Mouse (Mus musculus) hindbrain, embryonic 15.5 days (tissue): Measurements from ENCODE around the gene Trpm5. TPM values are rescaled to one million over a fixed set of nuclear protein-coding genes. Genes with fewer than 3 reads are reported as not detected.

Experiments
- ATAC-seq: fragments of 200-750 bp; cut with Nextera tagmentation; 2 replicates; pipeline ENCODE4 v1.8.0; 2017; ENCODE audit warnings: low read depth, moderate number of reproducible peaks, moderate TSS enrichment; ENCODE audit not compliant: low FRiP score
- H3K27ac ChIP-seq: fragments of 300-500 bp; sonication (generic); replicated peaks from 2 replicates; pipeline ENCODE4 v1.5.1; 2015; ENCODE audit warnings: mild to moderate bottlenecking, inconsistent platforms
- H3K27me3 ChIP-seq: fragments of 300-500 bp; sonication (generic); 2 replicates; pipeline ENCODE4 v1.6.1; 2015; ENCODE audit warnings: control low read depth, inconsistent platforms
- H3K36me3 ChIP-seq: fragments of 300-500 bp; sonication (generic); 2 replicates; pipeline ENCODE4 v1.6.1; 2015; ENCODE audit warnings: control low read depth, inconsistent platforms
- H3K4me1 ChIP-seq: fragments of 300-500 bp; sonication (generic); replicated peaks from 2 replicates; pipeline ENCODE4 v1.6.1; 2015; ENCODE audit warnings: control low read depth, inconsistent platforms
- H3K4me2 ChIP-seq: fragments of 300-500 bp; sonication (generic); 2 replicates; pipeline ENCODE4 v1.6.1; 2015; ENCODE audit warnings: moderate library complexity, mild to moderate bottlenecking, inconsistent platforms
- H3K4me3 ChIP-seq: fragments of 300-500 bp; sonication (generic); 2 replicates; pipeline ENCODE4 v1.5.1; 2015; ENCODE audit warnings: mild to moderate bottlenecking, inconsistent platforms
- H3K9ac ChIP-seq: fragments of 300-500 bp; sonication (generic); 2 replicates; pipeline ENCODE4 v1.6.1; 2015; ENCODE audit warnings: inconsistent platforms
- H3K9me3 ChIP-seq: fragments of 300-500 bp; sonication (generic); 2 replicates; pipeline ENCODE4 v1.6.1; 2016; ENCODE audit warnings: control low read depth, inconsistent platforms
- WGBS: fragments of 180-500 bp; shearing (Covaris S2); methylation state at CpG from one replicate; pipeline ENCODE4 v1.1.7; 2015; 5-methylcytosine and 5-hydroxymethylcytosine counted together
- polyA plus RNA-seq: library from polyadenylated mRNA; unstranded; fragments of >200 nt; fragmentation: Nextera tagmentation; extraction: Ambion mirVana; gene quantifications from 2 replicates; pipeline ENCODE4 v1.2.1, GENCODE M21; 2015

Gene Trpm5
- polyA plus RNA-seq, 1 experiment from 2014 or later: 2.7 TPM

DNA sequence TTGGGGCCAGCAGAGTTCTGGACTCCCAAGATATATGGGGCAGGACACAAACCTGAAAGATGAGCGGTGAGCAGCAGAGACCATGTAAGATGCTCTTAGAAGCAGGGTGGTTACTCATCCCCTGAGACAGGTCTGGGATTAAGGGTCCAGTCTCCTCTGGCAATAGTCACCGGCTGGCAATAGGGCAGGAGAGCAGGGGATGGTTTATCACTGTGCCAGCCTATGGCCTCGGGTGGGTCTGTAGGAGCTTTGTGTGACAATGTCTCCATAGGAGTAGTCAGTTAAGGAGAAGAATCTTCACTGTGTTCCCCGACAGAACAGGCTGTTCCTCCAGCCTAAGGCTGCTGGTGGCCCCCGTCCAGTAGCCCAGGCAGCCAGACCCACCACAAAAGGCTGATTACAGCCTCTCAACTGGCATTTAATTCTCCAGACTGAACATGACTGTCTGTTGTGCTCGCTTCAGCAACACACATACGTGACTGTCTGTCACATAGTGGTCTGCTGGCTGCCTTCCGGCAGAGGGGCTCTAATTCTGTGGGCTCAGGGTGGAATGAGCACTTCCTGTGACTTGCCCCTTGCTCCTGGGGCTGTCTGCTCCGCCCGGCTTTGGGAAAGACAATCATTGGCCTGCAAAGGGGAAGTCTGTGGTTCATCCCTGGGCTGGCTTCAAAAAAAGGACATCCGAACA is 38.8 kb downstream of the Trpm5 start:
- Histone ChIP-seq H3K4me3 (peak overlapping the region; percentile 6), H3K27me3 (no peaks in the 10 kb centered on the region), H3K27ac (peak overlapping the region; percentile 14), H3K9ac (no peak overlapping the region), H3K9me3 (no peaks in the 10 kb centered on the region), H3K36me3 (no peaks in the 10 kb centered on the region), H3K4me1 (peaks cover 74% of the 10 kb centered on the region), H3K4me2 (peak overlapping the region; percentile 71)
- 70% methylated on average over 11 of the region's 11 CpGs for WGBS
- no peak for ATAC-seq

GRCm38 (mm10) chr7:143055001-143055400 is 39.4 kb downstream of the Trpm5 start:
- H3K4me2 ChIP-seq: peak overlapping the region; percentile 71
- ATAC-seq: no peak
- H3K27me3 ChIP-seq: no peaks in the 10 kb centered on the region
- 90% methylated on average over 3 of the region's 3 CpGs for WGBS
- no peaks in the 10 kb centered on the region for H3K9me3 ChIP-seq
- peak overlapping the region; percentile 90 for H3K4me3 ChIP-seq
- H3K4me1 ChIP-seq: peaks cover 71% of the 10 kb centered on the region
- no peak overlapping the region for H3K27ac ChIP-seq
- no peaks in the 10 kb centered on the region for H3K36me3 ChIP-seq
- peak overlapping the region; percentile 95; the same call in 1 of the 2 replicates for H3K9ac ChIP-seq

DNA sequence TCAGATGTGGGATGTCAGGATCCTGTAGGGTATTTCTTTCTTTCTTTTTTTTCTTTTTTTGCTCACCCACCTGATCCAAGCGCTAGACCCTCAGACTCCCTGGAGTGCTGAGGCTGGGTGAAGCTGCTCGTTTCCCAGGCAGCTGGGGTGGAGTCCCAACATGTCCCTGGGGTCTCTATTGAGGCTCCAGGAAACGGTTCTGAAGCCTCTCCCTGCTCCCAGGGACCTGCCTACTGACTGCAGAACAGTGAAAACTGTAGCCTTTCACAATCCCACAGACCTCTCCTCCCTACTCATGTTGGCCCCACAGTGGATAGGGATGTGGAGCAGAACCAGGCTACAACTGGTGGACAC is 39.9 kb downstream of the Trpm5 start:
- 0 out of 2 replicates have a peak overlapping the region, but pooled peaks have one; percentile 16 for H3K27ac ChIP-seq

GRCm38 (mm10) chr7:143053961-143054611 is 40.4 kb downstream of the Trpm5 start:
- H3K27ac ChIP-seq: peak overlapping the region; percentile 86; the same call in 1 of the 2 replicates

More for the DNA sequence above, 39.9 kb downstream of the Trpm5 start:
- Histone ChIP-seq H3K4me2 (peak overlapping the region; percentile 71), H3K4me3 (peak overlapping the region; percentile 90), H3K9ac (peak overlapping the region; percentile 95), H3K9me3 (no peaks in the 10 kb centered on the region), H3K27me3 (no peaks in the 10 kb centered on the region), H3K4me1 (peaks cover 69% of the 10 kb centered on the region), H3K36me3 (no peaks in the 10 kb centered on the region)
- 32% methylated on average over 3 of the region's 3 CpGs for WGBS
- ATAC-seq: no peak

GRCm38 (mm10) chr7:143053008-143053899 is 41.2 kb downstream of the Trpm5 start:
- Histone ChIP-seq H3K9me3 (no peaks in the 10 kb centered on the region), H3K9ac (peak overlapping the region; percentile 95), H3K4me1 (peaks cover 56% of the 10 kb centered on the region), H3K27ac (peak overlapping the region; percentile 86), H3K4me3 (peak overlapping the region; percentile 90), H3K4me2 (peak overlapping the region; percentile 71), H3K36me3 (no peaks in the 10 kb centered on the region), H3K27me3 (no peaks in the 10 kb centered on the region)
- ATAC-seq: peak; percentile 78
- under 1% methylated on average over 46 of the region's 46 CpGs for WGBS

More at GRCm38 (mm10) chr7:143053961-143054611, 40.4 kb downstream of the Trpm5 start:
- Histone ChIP-seq H3K36me3 (no peaks in the 10 kb centered on the region), H3K9ac (peak overlapping the region; percentile 95), H3K4me3 (peak overlapping the region; percentile 90), H3K9me3 (no peaks in the 10 kb centered on the region), H3K4me2 (peak overlapping the region; percentile 71), H3K27me3 (no peaks in the 10 kb centered on the region), H3K4me1 (peaks cover 65% of the 10 kb centered on the region)
- peak; percentile 46; the same call in 1 of the 2 replicates for ATAC-seq
- 59% methylated on average over 11 of the region's 11 CpGs for WGBS

DNA sequence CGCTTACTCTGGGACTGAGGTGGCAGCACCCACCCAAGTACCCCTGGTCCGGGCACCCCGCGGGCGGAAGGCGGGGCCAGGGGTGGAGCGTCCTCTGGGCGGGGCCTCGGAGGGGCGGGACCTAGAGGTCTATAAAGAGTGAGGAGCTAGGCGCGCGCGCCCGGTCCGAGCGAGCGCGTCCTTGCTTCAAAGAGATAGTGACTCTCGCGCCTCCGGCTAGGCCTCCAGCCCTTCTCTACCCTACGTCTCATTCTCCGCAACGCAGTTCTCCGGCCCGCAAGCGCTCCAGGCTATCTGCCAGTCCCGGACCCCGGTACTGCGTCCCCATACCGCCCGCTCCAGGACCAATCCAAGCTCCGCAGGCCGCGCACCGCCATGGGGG is 41.8 kb downstream of the Trpm5 start, which contains the start of gene Cd81:
Gene Cd81 (plus strand): TSS at position 114 of the 382 bp plus-strand sequence.
- Histone ChIP-seq H3K9ac (peak within 1 kb of the TSS; percentile 95), H3K4me2 (peak within 1 kb of the TSS; percentile 71), H3K4me1 (peaks cover 50% of the 10 kb centered on the region), H3K9me3 (no peaks in the 10 kb centered on the region), H3K36me3 (no peaks in the 10 kb centered on the region), H3K4me3 (peak within 1 kb of the TSS; percentile 90), H3K27me3 (no peaks in the 10 kb centered on the region), H3K27ac (peak within 1 kb of the TSS; percentile 86)
- ATAC-seq: peak; percentile 74
- 0% methylated on average over 37 of the region's 37 CpGs for WGBS

GRCm38 (mm10) chr7:143051316-143051715 is 43.1 kb downstream of the Trpm5 start:
- Histone ChIP-seq H3K27ac (no peak overlapping the region), H3K36me3 (no peaks in the 10 kb centered on the region), H3K27me3 (no peaks in the 10 kb centered on the region), H3K4me2 (no peak overlapping the region), H3K4me1 (peaks cover 38% of the 10 kb centered on the region), H3K9ac (no peak overlapping the region), H3K9me3 (no peaks in the 10 kb centered on the region), H3K4me3 (no peak overlapping the region)
- WGBS: 70% methylated on average over 2 of the region's 2 CpGs
- ATAC-seq: no peak

GRCm38 (mm10) chr7:143049841-143050816 is 44.3 kb downstream of the Trpm5 start:
- H3K27me3 ChIP-seq: no peaks in the 10 kb centered on the region
- no peak overlapping the region for H3K9ac ChIP-seq
- no peaks in the 10 kb centered on the region for H3K36me3 ChIP-seq
- 90% methylated on average over 3 of the region's 3 CpGs for WGBS
- H3K4me3 ChIP-seq: no peak overlapping the region
- no peak for ATAC-seq
- H3K27ac ChIP-seq: no peak overlapping the region
- H3K4me1 ChIP-seq: peaks cover 26% of the 10 kb centered on the region
- no peaks in the 10 kb centered on the region for H3K9me3 ChIP-seq
- H3K4me2 ChIP-seq: no peak overlapping the region

DNA sequence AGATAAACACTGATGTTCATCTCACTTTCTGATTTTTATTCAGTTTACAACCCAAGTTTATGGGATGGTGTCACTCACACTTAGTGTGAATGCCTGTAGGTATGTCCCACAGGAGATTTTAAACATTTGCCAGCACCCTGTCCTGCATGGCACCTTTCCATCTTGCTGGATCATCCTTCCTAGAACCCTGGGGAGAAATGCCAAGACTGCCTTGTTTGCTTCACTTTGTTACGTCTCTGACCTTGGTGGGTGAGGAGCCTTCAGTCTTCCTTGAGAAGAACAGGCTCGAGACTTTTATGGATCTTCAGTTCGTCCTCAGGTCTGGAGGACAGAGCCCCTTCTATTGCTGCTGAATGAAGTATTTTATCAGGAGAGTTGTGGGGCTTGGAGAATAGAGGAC is 45.1 kb downstream of the Trpm5 start:
- 81% methylated on average over 3 of the region's 3 CpGs for WGBS
- H3K4me1 ChIP-seq: peaks cover 18% of the 10 kb centered on the region

DNA sequence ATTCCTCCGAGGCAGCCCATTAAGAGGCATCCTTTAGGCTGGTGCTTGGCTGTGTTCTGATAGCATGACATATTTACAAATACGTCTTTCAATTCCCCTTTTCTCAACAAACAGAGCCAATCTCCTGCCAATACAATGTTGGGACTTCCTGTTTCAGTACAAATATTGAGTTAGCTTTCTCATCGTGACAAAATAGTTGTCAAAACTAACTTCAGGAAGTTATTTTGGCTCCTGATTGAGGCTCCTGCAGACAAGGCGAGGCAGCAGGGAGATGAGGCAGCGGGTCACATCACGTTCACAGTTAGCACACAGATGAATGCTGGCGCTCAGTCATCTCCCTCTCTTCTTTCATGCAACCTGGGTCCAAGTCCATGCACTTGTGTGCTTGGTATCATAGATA is 48.1 kb downstream of the Trpm5 start:
- Histone ChIP-seq H3K9me3 (no peaks in the 10 kb centered on the region), H3K4me1 (0 out of 2 replicates have a peak, but pooled peaks cover 3% of the 10 kb centered on the region), H3K4me3 (no peak overlapping the region), H3K36me3 (no peaks in the 10 kb centered on the region), H3K4me2 (no peak overlapping the region), H3K27me3 (no peaks in the 10 kb centered on the region), H3K27ac (no peak overlapping the region), H3K9ac (no peak overlapping the region)
- WGBS: 80% methylated on average over 7 of the region's 7 CpGs
- no peak for ATAC-seq

More for the DNA sequence above, 45.1 kb downstream of the Trpm5 start:
- no peaks in the 10 kb centered on the region for H3K9me3 ChIP-seq
- H3K4me2 ChIP-seq: no peak overlapping the region
- no peaks in the 10 kb centered on the region for H3K36me3 ChIP-seq
- no peak overlapping the region for H3K27ac ChIP-seq
- no peak overlapping the region for H3K9ac ChIP-seq
- no peaks in the 10 kb centered on the region for H3K27me3 ChIP-seq
- no peak for ATAC-seq
- H3K4me3 ChIP-seq: no peak overlapping the region

DNA sequence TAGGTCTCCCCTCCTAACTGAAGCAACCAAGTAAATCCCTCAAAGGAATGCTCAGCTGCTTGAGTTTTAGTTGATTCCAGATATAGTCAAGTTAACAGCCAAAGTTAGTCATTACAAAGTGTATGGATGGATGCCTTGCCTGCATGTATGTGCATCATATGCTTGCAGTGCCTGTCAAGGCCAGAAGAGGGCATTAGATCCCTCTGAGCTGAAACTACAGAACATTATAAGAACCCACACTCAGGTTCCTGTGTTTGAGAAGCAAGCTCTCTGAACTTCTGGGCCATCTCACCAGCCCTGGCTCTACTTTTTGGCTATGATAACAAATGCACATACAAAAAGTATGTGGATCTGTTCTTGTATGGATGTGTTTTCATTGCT is 49.6 kb downstream of the Trpm5 start:
- H3K4me1 ChIP-seq: 0 out of 2 replicates have a peak, but pooled peaks cover 3% of the 10 kb centered on the region
- no peaks in the 10 kb centered on the region for H3K9me3 ChIP-seq
- H3K27me3 ChIP-seq: no peaks in the 10 kb centered on the region
- no peak for ATAC-seq
- no peak overlapping the region for H3K4me2 ChIP-seq
- H3K4me3 ChIP-seq: no peak overlapping the region
- H3K36me3 ChIP-seq: no peaks in the 10 kb centered on the region
- no peak overlapping the region for H3K9ac ChIP-seq
- H3K27ac ChIP-seq: no peak overlapping the region
